In the genomic region with DNA sequence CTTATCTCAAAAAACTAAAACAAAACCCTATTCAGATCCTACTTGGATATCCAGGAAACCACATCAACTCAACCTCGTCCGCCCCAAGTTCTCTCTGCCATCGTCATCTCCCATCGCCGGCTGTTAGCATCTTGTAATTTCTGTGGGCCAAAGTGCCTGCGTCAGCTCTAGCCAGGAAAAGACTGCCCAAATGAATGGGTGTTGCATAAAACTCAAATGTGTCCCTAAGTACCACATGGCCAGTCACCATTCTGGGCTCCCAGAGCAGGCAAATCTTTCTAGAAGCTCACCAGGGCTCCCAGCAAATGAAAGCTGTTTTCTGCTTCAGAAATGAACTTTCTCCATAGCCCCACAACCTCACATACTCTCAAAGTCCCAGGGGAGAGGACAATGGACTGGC, we compare ENCODE assay signal across 9 mouse cellular contexts. TPM values are rescaled to one million over a fixed set of nuclear protein-coding genes. Genes with fewer than 3 reads are reported as not detected.
DNase-seq lines count a peak whose midpoint lies in the region; ATAC-seq and TF ChIP-seq lines count a peak whose summit lies in the region.
"Had no signal": no experiment of that assay in that cellular context is flagged by ENCODE, and none has a peak within 500 bp of the region (broad histone marks: within the 10 kb centered on the region; RNA-seq: fewer than 3 reads in every experiment).

No protein-coding gene starts in this region.

- peaks cover 77% of the 10 kb centered on the region for H3K4me1 ChIP-seq in heart, embryonic 15.5 days (replicated peaks)
- peaks cover 76% of the 10 kb centered on the region for H3K4me1 ChIP-seq in embryonic facial prominence, embryonic 15.5 days
- peaks cover 31% of the 10 kb centered on the region for H3K4me1 ChIP-seq in intestine, postnatal 0 days (replicated peaks; ENCODE audit: control insufficient read depth, insufficient read depth, low read length)
- H3K4me1 ChIP-seq in midbrain, embryonic 14.5 days (ENCODE audit: control insufficient read depth, insufficient read depth, low read length), result peaks cover 66% of the 10 kb centered on the region

- no peaks in the 10 kb centered on the region for H3K36me3 ChIP-seq in heart, embryonic 15.5 days
- no peaks in the 10 kb centered on the region for H3K36me3 ChIP-seq in embryonic facial prominence, embryonic 15.5 days
- peaks cover 6% of the 10 kb centered on the region; the same call in 1 of the 2 replicates for H3K36me3 ChIP-seq in intestine, postnatal 0 days (ENCODE audit: control insufficient read depth, insufficient read depth)
- H3K36me3 ChIP-seq in midbrain, embryonic 14.5 days (ENCODE audit: control insufficient read depth, insufficient read depth, low read length), result no peaks in the 10 kb centered on the region

- H3K27me3 ChIP-seq in heart, embryonic 15.5 days, result no peaks in the 10 kb centered on the region
- no peaks in the 10 kb centered on the region for H3K27me3 ChIP-seq in embryonic facial prominence, embryonic 15.5 days
- H3K27me3 ChIP-seq in intestine, postnatal 0 days (replicated peaks; ENCODE audit: control insufficient read depth, insufficient read depth, low read length), result no peaks in the 10 kb centered on the region
- H3K27me3 ChIP-seq in midbrain, embryonic 14.5 days (ENCODE audit: control insufficient read depth, insufficient read depth, low read length), result no peaks in the 10 kb centered on the region
- H3K27me3 ChIP-seq: Patski had no signal

- 0 out of 2 replicates have a peak overlapping the region, but pooled peaks have one; percentile 18 for H3K9ac ChIP-seq in heart, embryonic 15.5 days
- H3K9ac ChIP-seq in embryonic facial prominence, embryonic 15.5 days, result no peak overlapping the region
- no peak overlapping the region for H3K9ac ChIP-seq in intestine, postnatal 0 days (ENCODE audit: low read depth, low read length)
- peak overlapping the region; percentile 96; the same call in 1 of the 2 replicates for H3K9ac ChIP-seq in midbrain, embryonic 14.5 days (replicated peaks; ENCODE audit: low read length)

- H3K4me2 ChIP-seq in heart, embryonic 15.5 days, result peak overlapping the region; percentile 77
- 0 out of 2 replicates have a peak overlapping the region, but pooled peaks have one; percentile 67 for H3K4me2 ChIP-seq in embryonic facial prominence, embryonic 15.5 days (replicated peaks)
- H3K4me2 ChIP-seq in intestine, postnatal 0 days (replicated peaks; ENCODE audit: low read depth), result peak overlapping the region; percentile 80
- peak overlapping the region; percentile 78 for H3K4me2 ChIP-seq in midbrain, embryonic 14.5 days (ENCODE audit: low read length)

- no peak for TF ChIP-seq CTCF in intestine, postnatal 0 days (IDR thresholded peaks at IDR 0.05; ENCODE audit: low read depth)

- no peak overlapping the region for H3K4me3 ChIP-seq in heart, embryonic 15.5 days
- H3K4me3 ChIP-seq in embryonic facial prominence, embryonic 15.5 days (replicated peaks), result no peak overlapping the region
- no peak overlapping the region for H3K4me3 ChIP-seq in intestine, postnatal 0 days (ENCODE audit: low read depth, low read length)
- H3K4me3 ChIP-seq in midbrain, embryonic 14.5 days (replicated peaks; ENCODE audit: low read depth, low read length), result peak overlapping the region; percentile 89

- 66% methylated on average over 6 of the region's 6 CpGs for WGBS in heart, embryonic 15.5 days
- 60% methylated on average over 6 of the region's 6 CpGs for whole genome bisulfite sequencing in embryonic facial prominence, embryonic 15.5 days
- WGBS in intestine, postnatal 0 days, result 50% methylated on average over 6 of the region's 6 CpGs
- 83% methylated on average over 6 of the region's 6 CpGs for WGBS in midbrain, embryonic 14.5 days

- H3K27ac ChIP-seq in heart, embryonic 15.5 days, result peak overlapping the region; percentile 48; the same call in 1 of the 2 replicates
- peak overlapping the region; percentile 76 for H3K27ac ChIP-seq in embryonic facial prominence, embryonic 15.5 days (replicated peaks)
- H3K27ac ChIP-seq in intestine, postnatal 0 days (ENCODE audit: low read depth, low read length), result peak overlapping the region; percentile 95
- no peak overlapping the region for H3K27ac ChIP-seq in midbrain, embryonic 14.5 days (replicated peaks; ENCODE audit: low read depth, low read length)

- H3K9me3 ChIP-seq in heart, embryonic 15.5 days (replicated peaks), result no peaks in the 10 kb centered on the region
- no peaks in the 10 kb centered on the region for H3K9me3 ChIP-seq in embryonic facial prominence, embryonic 15.5 days (replicated peaks)
- H3K9me3 ChIP-seq in intestine, postnatal 0 days (ENCODE audit: control insufficient read depth), result no peaks in the 10 kb centered on the region
- H3K9me3 ChIP-seq in midbrain, embryonic 14.5 days (ENCODE audit: control insufficient read depth, low read length), result no peaks in the 10 kb centered on the region

- no peak for ATAC-seq in heart, embryonic 15.5 days (replicated peaks; ENCODE audit: insufficient number of reproducible peaks, insufficient read depth, low FRiP score, low read depth)
- no peak for ATAC-seq in embryonic facial prominence, embryonic 15.5 days (ENCODE audit: insufficient number of reproducible peaks, low FRiP score, low TSS enrichment, low read depth)
- no peak for ATAC-seq in intestine, postnatal 0 days
- ATAC-seq in midbrain, embryonic 14.5 days (ENCODE audit: low FRiP score, low TSS enrichment), result no peak
- ATAC-seq: Patski had no signal

- DNase-seq in heart, adult 18-20 months, result no peak
- DNase-seq in midbrain, embryonic 14.5 days, result no peak
- no peak for DNase-seq in right cerebral cortex, postnatal 36 days (ENCODE audit: low spot score in 2 of 2)
- DNase-seq in layer of hippocampus, postnatal 14 days (ENCODE audit: low spot score in 2 of 2), result no peak
- DNase-seq in frontal cortex, postnatal 10 days (ENCODE audit: low spot score in 2 of 2), result no peak

RNA-seq across cellular contexts. Expression of gene Bcar1, which starts 2.1 kb away (rescaled TPM):
- 40.1 and 45.3 TPM in 2 replicates for polyA plus RNA-seq in heart, embryonic 15.5 days (2015; fragmentation: Nextera tagmentation; extraction: Ambion mirVana)
- total RNA-seq in heart, adult 18-20 months (2021), result 10 to 100 TPM; 18.9 to 19.1 TPM
- polyA plus RNA-seq in embryonic facial prominence, embryonic 15.5 days (2015; fragmentation: Nextera tagmentation; extraction: Ambion mirVana), result 31.9 and 40.2 TPM in 2 replicates
- 38.8 and 41.1 TPM in 2 replicates for polyA plus RNA-seq in intestine, postnatal 0 days (2015; fragmentation: Nextera tagmentation; extraction: Ambion mirVana)
- 43.7 and 52.7 TPM in 2 replicates for polyA plus RNA-seq in midbrain, embryonic 14.5 days (2014; fragmentation: Nextera tagmentation; extraction: Ambion mirVana)
- total RNA-seq in layer of hippocampus, postnatal 14 days (2021), result 10 to 100 TPM; 66.5 to 73.8 TPM

RNA-seq across cellular contexts. Expression of gene Ctrb1, which starts 50.7 kb away (rescaled TPM):
- 0.43 and 2.9 TPM in 2 replicates for polyA plus RNA-seq in heart, embryonic 15.5 days (2015; fragmentation: Nextera tagmentation; extraction: Ambion mirVana)
- not detected for total RNA-seq in heart, adult 18-20 months (2021)
- polyA plus RNA-seq in embryonic facial prominence, embryonic 15.5 days (2015; fragmentation: Nextera tagmentation; extraction: Ambion mirVana), result 0.32 TPM in 1 of 2 replicates, not detected in the other
- 75.8 and 118 TPM in 2 replicates for polyA plus RNA-seq in intestine, postnatal 0 days (2015; fragmentation: Nextera tagmentation; extraction: Ambion mirVana)
- polyA plus RNA-seq in midbrain, embryonic 14.5 days (2014; fragmentation: Nextera tagmentation; extraction: Ambion mirVana), result not detected in 2 replicates
- not detected for total RNA-seq in layer of hippocampus, postnatal 14 days (2021)
- polyA plus RNA-seq: Patski had no signal

Comparison
In these comparisons a context has a peak if more than half of its experiments do, and no peak if none do; other contexts are left out.
1. H3K9ac ChIP-seq: peak in heart, embryonic 15.5 days (single experiment) and midbrain, embryonic 14.5 days (single experiment); none in embryonic facial prominence, embryonic 15.5 days (single experiment) and intestine, postnatal 0 days (single experiment).
2. RNA of gene Ctrb1, which starts 50.7 kb away (polyA plus RNA-seq): 75.8 to 118 TPM in intestine, postnatal 0 days; 0.43 to 2.9 TPM in heart, embryonic 15.5 days, 0.32 TPM in embryonic facial prominence, embryonic 15.5 days and not detected in midbrain, embryonic 14.5 days; every median in the first group is over 10 times any median in the second.
3. Peak in every context shown above with its lines, with median percentiles within 50 percentile points of each other: H3K4me2 ChIP-seq.